17 mouse cellular contexts compared by ENCODE assay signal in genomic region chr13:40703123-40703797, GRCm38 (mm10). TPM values are rescaled to one million over a fixed set of nuclear protein-coding genes. Genes with fewer than 3 reads are reported as not detected.
DNase-seq lines count a peak whose midpoint lies in the region; ATAC-seq and TF ChIP-seq lines count a peak whose summit lies in the region.
"Had no signal": no experiment of that assay in that cellular context is flagged by ENCODE, and none has a peak within 500 bp of the region (broad histone marks: within the 10 kb centered on the region; RNA-seq: fewer than 3 reads in every experiment).

No protein-coding gene starts in this region.

- no peak overlapping the region for H3K27ac ChIP-seq in heart, embryonic 10.5 days
- no peak overlapping the region for H3K27ac ChIP-seq in heart, adult 2 months
- H3K27ac ChIP-seq in testis, adult 2 months (ENCODE audit: control insufficient read depth, insufficient read depth, low read depth, low read length), result no peak overlapping the region
- 0 out of 2 replicates have a peak overlapping the region, but pooled peaks have one; percentile 22 for H3K27ac ChIP-seq in midbrain, embryonic 13.5 days
- H3K27ac ChIP-seq: macrophage; stomach, postnatal 0 days had no signal

- 0 out of 2 replicates have a peak overlapping the region, but pooled peaks have one; percentile 1 for H3K4me2 ChIP-seq in midbrain, embryonic 13.5 days (replicated peaks)

- TF ChIP-seq EP300 in heart, adult 2 months (IDR thresholded peaks at IDR 0.05; ENCODE audit: insufficient read depth, low read depth, low read length), result no peak

- peaks cover 16% of the 10 kb centered on the region; the same call in 1 of the 2 replicates for H3K4me1 ChIP-seq in heart, embryonic 10.5 days
- no peaks in the 10 kb centered on the region for H3K4me1 ChIP-seq in heart, adult 2 months (ENCODE audit: control insufficient read depth, insufficient read depth, low read length)
- peaks cover 17% of the 10 kb centered on the region for H3K4me1 ChIP-seq in testis, adult 2 months (ENCODE audit: control insufficient read depth, insufficient read depth, low read length)
- H3K4me1 ChIP-seq in midbrain, embryonic 13.5 days (replicated peaks), result peaks cover 25% of the 10 kb centered on the region

- no peak overlapping the region for H3K9ac ChIP-seq in heart, adult 2 months (ENCODE audit: low read depth, low read length)
- no peak overlapping the region for H3K9ac ChIP-seq in midbrain, embryonic 13.5 days (replicated peaks)
- H3K9ac ChIP-seq: liver, postnatal 0 days had no signal

- no peak for TF ChIP-seq CTCF in heart, adult 2 months (IDR thresholded peaks at IDR 0.05)
- no peak for TF ChIP-seq CTCF in testis, adult 2 months (IDR thresholded peaks at IDR 0.05; ENCODE audit: control insufficient read depth, insufficient read depth, insufficient replicate concordance, low read depth, low read length)

- H3K36me3 ChIP-seq in heart, embryonic 10.5 days, result no peaks in the 10 kb centered on the region
- H3K36me3 ChIP-seq in heart, adult 2 months (ENCODE audit: control insufficient read depth, insufficient read depth, low read length), result no peaks in the 10 kb centered on the region
- no peaks in the 10 kb centered on the region for H3K36me3 ChIP-seq in testis, adult 2 months (ENCODE audit: control insufficient read depth, insufficient read depth, low read length)
- no peaks in the 10 kb centered on the region for H3K36me3 ChIP-seq in midbrain, embryonic 13.5 days

- ATAC-seq in midbrain, embryonic 13.5 days, result no peak
- ATAC-seq: liver, postnatal 0 days had no signal

- peak; percentile 36 for DNase-seq in heart, embryonic 10.5 days (ENCODE audit: low spot score)
- DNase-seq in heart, adult 2 months, result no peak
- no peak for DNase-seq in testis, postnatal 14 days (ENCODE audit: low spot score)
- no peak for DNase-seq in layer of hippocampus, postnatal 36 days
- DNase-seq in heart, postnatal 36 days, result no peak
- DNase-seq in right cerebral cortex, postnatal 25 days, result no peak
- DNase-seq: adrenal gland, adult 2 months; cerebellum, adult 8-10 months; heart, postnatal 14 days; layer of hippocampus, adult 9-11 months; liver, postnatal 0 days; spleen, adult 18-20 months had no signal

- 2% methylated on average over 19 of the region's 19 CpGs for WGBS in heart, embryonic 10.5 days
- WGBS in heart, adult 2 months, result 5% methylated on average over 19 of the region's 19 CpGs
- under 1% methylated on average over 19 of the region's 19 CpGs for WGBS in midbrain, embryonic 13.5 days

- H3K27me3 ChIP-seq in heart, embryonic 10.5 days (ENCODE audit: insufficient read depth, poor library complexity, severe bottlenecking), result peaks cover 89% of the 10 kb centered on the region
- H3K27me3 ChIP-seq in heart, adult 2 months (ENCODE audit: control insufficient read depth, insufficient read depth, low read length), result peaks cover 29% of the 10 kb centered on the region
- peaks cover 5% of the 10 kb centered on the region; the same call in 1 of the 2 replicates for H3K27me3 ChIP-seq in testis, adult 2 months (ENCODE audit: control insufficient read depth, insufficient read depth, low read length)
- peaks cover 90% of the 10 kb centered on the region for H3K27me3 ChIP-seq in midbrain, embryonic 13.5 days

- no peak overlapping the region for H3K4me3 ChIP-seq in heart, embryonic 10.5 days
- no peak overlapping the region for H3K4me3 ChIP-seq in heart, adult 2 months
- peak overlapping the region; percentile 16; the same call in 1 of the 2 replicates for H3K4me3 ChIP-seq in testis, adult 2 months (ENCODE audit: control insufficient read depth, low read depth, low read length)
- H3K4me3 ChIP-seq in midbrain, embryonic 13.5 days (replicated peaks), result no peak overlapping the region
- H3K4me3 ChIP-seq: myocyte had no signal

- no peaks in the 10 kb centered on the region for H3K79me2 ChIP-seq in heart, adult 2 months (replicated peaks; ENCODE audit: control insufficient read depth, insufficient read depth, low read length)

- TF ChIP-seq POLR2A in heart, adult 2 months (IDR thresholded peaks at IDR 0.05; ENCODE audit: insufficient read depth, low read depth, low read length), result no peak
- no peak for TF ChIP-seq POLR2A in testis, adult 2 months (IDR thresholded peaks at IDR 0.05; ENCODE audit: control insufficient read depth, low read depth, low read length)

- no peaks in the 10 kb centered on the region for H3K9me3 ChIP-seq in heart, embryonic 10.5 days
- H3K9me3 ChIP-seq in midbrain, embryonic 13.5 days, result no peaks in the 10 kb centered on the region

- intact Hi-C loops in heart, adult 2 months (cut with DNase I), result no loop called here
- intact Hi-C loops in heart, postnatal 36 days (cut with DNase I), result no loop called here

RNA-seq across cellular contexts. Expression of gene Tfap2a, which starts 34.9 kb away (rescaled TPM):
- 1.0 and 1.6 TPM in 2 replicates for polyA plus RNA-seq in heart, embryonic 10.5 days (2016; fragmentation: Nextera tagmentation; extraction: Ambion mirVana)
- total RNA-seq in heart, adult 2 months (2021), result under 1 TPM; 0.08 to 0.14 TPM
- polyA plus RNA-seq in heart, adult 2 months (2012; rRNA removed), result 0.18 TPM in 1 of 2 replicates, not detected in the other
- 0.23 and 1.2 TPM in 2 replicates for polyA plus RNA-seq in testis, adult 2 months (2012; rRNA removed)
- 8.9 and 9.2 TPM in 2 replicates for polyA plus RNA-seq in midbrain, embryonic 13.5 days (2015; fragmentation: Nextera tagmentation; extraction: Ambion mirVana)
- under 1 TPM; 0.40 to 0.42 TPM for total RNA-seq in layer of hippocampus, postnatal 36 days (2021)
- under 1 TPM; 0.11 to 0.36 TPM for total RNA-seq in heart, postnatal 36 days (2021)
- polyA plus RNA-seq: liver, postnatal 0 days had no signal
